Mouse (Mus musculus) urinary bladder, postnatal 4 days (tissue): Measurements from ENCODE around the gene Cacng2.

Experiments
- DNase-seq, 2 experiments: peaks; one replicate each; pipeline ENCODE4 v3.0.0; 2021 to 2022; ENCODE audit warnings: low spot score in 2 of 2

The Cacng2 gene

GRCm38 (mm10) chr15:78119704-78120103, at the start of gene Cacng2:
Cacng2 (minus strand) TSS chr15:78120028.
- DNase-seq: peak; percentile 96 to 99

DNA sequence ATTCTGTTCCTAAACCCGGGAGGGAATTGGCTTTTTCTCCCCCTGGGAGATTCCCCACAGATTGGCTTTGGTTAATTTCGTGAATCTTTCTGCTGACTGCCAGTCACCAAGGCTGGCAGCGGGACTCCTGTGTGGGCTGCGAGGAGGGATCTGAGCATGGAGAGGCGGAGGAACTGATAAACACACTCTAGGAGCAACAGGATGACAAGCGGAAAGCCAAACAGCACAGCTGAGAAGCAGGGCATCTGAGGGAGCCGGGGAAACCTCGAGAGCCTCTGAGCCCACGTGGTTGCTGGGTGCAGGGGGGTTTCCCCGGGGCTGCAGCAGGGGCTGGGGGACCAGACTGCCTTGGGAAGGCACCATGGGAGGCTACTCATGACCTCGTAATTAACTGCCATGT, 49.7 kb upstream of the Cacng2 start:
- no peak for DNase-seq

DNA sequence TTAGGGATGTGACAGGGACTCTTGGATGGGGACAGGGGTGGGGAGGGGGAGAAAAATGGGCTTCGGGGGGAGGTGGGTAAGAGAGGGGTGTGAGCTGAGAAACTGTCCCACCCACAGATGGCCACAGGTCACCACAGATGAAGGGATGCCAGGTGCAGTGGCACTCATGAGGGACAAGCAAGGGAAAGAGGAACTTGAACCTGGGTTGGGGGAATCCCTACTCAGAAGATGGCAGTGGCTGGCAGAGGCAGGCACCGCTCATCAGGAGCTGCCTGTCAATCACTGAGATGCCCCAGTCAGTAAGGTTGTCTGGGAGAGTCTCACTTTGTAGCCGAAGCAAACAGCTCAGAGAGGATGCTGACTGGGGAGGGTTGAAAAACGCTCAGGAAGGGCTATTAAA, 45.5 kb upstream of the Cacng2 start:
- no peak for DNase-seq

GRCm38 (mm10) chr15:78164466-78164865, 44.6 kb upstream of the Cacng2 start:
- DNase-seq: no peak

DNA sequence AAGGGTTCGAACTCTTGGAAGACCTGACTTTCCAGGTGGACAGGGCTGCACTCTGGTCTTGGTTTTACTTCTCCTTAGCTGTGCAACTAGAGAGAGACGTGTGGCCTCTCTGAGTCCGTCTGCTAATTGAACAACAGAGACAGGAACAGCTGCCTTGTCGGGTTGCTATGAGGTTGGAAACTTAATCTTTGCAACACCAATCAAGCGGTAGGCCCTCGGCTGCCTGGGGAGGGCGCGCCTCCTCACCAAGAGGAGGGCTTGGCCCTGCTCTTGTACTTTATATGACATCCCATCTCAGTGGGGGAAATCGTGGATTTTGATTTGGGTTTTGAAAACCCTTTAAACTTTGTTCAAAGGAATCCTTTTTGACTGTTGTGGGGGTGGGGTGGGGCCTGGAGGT, 42.1 kb upstream of the Cacng2 start:
- no peak for DNase-seq

DNA sequence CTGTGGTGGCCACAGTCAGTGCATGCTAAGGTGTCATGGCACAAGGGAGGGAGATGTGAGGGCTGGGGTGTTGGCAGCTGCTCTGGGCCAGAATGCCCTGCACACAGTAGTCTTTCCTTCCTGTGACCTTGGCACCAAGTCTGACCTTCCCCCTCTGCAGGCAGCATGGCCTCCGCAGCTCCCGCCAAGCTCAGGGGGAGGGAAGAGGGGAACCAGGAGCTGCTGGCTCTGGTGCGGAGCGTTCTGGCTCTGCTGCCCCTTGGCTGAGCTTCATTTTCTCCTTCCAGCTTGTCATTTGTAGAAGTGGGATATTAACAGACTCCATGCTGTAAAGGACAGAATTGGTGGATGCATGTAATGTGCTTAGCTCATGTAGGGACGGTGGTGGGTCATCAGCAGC, 38.5 kb upstream of the Cacng2 start:
- DNase-seq: no peak

GRCm38 (mm10) chr15:78157824-78158223, 38.0 kb upstream of the Cacng2 start:
- DNase-seq: no peak

- DNase-seq: no peak
Observed at GRCm38 (mm10) chr15:78157330-78157729, 37.5 kb upstream of the Cacng2 start.

DNA sequence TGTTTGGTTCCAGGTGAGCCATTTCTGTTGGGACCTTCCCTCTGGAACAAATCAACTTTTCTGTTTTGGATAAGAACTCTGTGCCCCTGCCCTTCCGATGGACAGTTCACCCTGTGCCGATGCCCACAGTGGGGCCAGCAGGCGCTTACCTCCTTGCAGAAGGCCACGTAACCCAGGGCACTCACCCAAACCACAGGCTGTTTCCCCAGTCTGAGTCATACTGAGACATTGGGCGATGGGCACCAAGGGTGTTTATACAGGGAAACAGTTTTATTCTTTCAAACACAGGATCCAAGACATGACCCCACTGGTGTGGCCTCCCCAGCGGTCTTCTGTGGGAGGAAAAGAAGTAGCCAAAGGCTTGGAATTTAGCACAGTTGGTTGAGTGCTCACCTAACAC, 35.6 kb upstream of the Cacng2 start:
- no peak for DNase-seq

DNA sequence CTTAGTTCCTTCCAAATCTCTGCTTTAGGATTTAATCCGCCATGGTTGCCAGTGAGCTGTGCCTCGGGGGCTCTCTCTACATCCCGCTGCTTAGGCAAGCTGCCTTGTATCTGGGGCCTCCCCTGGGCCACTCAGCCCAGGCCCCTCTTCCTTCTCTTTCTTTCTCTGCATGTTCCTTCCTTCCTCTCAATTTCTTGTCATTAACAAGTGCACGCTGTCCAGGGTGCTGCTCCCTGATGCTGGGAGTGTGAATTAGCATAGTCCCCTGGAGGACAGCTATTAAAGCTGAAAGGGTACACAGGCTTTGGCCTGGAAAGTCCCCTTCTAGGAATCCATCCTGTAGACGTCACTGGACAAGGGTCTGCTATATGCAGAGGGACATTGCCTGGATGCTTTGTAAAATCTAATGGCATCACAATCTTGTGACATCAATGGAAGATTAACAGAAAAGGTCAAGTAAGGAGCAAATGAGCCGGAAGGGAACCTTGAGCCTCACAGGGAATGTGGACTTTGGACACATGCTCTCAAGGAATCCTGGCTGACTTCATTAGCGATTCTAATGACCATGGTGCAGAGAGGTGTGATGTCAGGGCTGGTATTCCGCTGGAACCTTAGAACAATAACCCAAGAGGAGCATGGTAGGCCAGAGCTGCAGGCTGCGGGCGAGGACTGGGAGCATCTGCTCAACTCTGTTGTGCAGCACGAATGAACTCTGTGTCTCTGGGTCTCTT, 33.4 kb upstream of the Cacng2 start:
- no peak for DNase-seq

- no peak for DNase-seq
Observed at GRCm38 (mm10) chr15:78148565-78148964, 28.7 kb upstream of the Cacng2 start.

DNA sequence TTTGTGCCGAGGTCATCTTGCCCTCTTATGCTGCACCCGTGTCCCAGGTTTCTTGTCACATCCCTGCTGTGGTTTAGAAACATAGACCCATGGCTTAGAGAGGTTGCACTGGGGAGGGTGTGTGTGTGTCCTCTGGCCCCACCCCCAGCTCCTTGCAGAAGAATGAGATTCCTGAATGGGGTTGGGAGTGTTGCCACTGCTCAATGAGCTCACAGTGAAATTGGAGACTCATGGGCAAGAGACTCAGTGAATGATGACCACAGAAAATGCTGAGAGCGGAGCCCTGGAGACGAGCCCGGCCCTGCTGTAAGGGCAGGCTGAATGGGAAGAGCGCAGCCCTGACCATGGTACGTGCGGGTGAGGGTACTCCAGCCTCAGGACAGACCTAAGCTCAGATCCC, 20.4 kb upstream of the Cacng2 start:
- no peak for DNase-seq

- no peak for DNase-seq
Observed at GRCm38 (mm10) chr15:78134606-78135005, 14.8 kb upstream of the Cacng2 start.

GRCm38 (mm10) chr15:78133389-78133788, 13.6 kb upstream of the Cacng2 start:
- DNase-seq: no peak

- DNase-seq: peak in 1 of 2 experiments; percentile 18
Observed at GRCm38 (mm10) chr15:78119248-78119647, 580 bp downstream of the Cacng2 start.

GRCm38 (mm10) chr15:78118275-78118995, 1.4 kb downstream of the Cacng2 start:
- DNase-seq: no peak

DNA sequence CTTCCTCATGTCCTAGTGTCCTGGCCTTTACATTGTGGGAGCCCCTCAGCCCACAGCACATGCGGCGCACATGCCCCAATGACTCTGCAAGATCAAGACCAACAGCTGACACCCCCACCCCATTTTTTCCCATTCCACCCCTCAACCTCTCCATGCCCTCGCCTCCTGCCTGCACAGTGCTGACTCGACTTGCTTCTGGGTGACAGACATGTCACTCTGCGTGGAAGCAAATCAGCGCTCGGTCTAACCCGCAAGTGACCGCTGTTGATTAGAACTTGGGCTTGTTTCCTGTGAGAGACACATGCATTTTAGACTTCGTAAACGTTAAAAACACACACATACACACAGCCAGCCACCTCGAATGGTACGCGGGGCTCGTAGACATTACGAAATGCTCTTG, 2.1 kb downstream of the Cacng2 start:
- no peak for DNase-seq

GRCm38 (mm10) chr15:78116936-78117335, 2.9 kb downstream of the Cacng2 start:
- no peak for DNase-seq

- no peak for DNase-seq
Observed at GRCm38 (mm10) chr15:78116244-78116643, 3.6 kb downstream of the Cacng2 start.

- no peak for DNase-seq
Observed at GRCm38 (mm10) chr15:78099516-78099915, 20.3 kb downstream of the Cacng2 start.

DNA sequence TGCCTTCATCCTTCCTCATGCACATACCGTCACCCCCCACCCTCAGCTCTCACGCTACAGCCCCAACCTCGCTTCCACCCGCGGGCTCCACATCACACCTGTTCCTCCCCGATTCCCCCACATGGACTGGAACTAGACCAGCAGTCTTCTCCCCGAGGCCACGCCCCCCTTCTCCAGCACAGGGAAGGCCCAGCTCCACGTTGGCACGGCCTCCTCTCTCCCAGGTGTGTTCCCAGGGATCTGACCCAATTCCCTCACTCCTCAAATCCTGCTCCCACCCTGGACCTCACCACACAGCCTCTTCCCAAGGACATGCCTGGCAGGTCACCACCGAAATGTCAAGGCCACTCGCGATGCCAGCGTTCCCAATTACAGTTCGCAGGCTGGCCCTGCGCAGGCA, 23.8 kb downstream of the Cacng2 start:
- DNase-seq: no peak

DNA sequence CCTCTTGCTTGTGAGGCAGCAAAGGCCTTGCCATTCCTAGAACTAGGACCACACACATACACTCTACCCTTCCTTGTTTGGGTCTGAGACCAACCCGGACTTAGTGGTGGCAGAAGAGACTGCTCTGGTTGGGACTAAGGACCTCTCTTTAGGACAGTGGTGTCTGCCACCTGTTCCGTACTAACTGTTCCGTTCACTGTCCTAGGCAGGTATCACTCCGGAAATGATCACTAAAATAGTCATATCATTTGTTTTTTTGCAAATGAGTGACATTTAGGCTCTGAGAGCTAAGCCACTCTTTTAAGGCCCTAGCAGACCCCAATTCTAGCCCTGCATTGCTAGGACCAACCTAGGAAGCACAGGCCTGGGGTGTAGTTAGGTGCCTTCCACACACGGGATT, 26.2 kb downstream of the Cacng2 start:
- no peak for DNase-seq

- no peak for DNase-seq
Observed at GRCm38 (mm10) chr15:78082841-78083572, 36.8 kb downstream of the Cacng2 start.
